Mouse (Mus musculus): ENCODE measurements around the gene Adgrg4. TPM values are rescaled to one million over a fixed set of nuclear protein-coding genes. Genes with fewer than 3 reads are reported as not detected.

Gene Adgrg4
- polyA plus RNA-seq (2015; fragmentation: Nextera tagmentation; extraction: Ambion mirVana) = not detected in 2 replicates

DNA sequence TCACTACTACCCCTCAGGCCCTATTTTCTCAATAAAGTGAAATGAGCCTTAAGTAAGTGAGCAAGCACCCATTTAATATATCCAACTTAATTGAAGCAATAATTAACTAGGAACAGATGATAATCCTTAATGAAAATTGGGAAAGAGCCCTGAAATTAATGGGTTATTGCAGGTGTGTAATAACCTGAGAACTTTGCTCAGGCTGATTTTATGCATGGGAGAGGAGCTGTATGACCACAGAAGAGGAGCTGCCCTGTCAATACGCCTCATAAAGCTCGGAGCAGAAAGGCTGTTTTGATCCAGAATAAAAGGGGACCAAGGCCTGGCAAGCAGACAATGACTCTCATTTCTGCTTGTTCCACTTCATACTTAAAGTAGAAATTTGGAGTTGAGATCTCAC lies at the start of gene Adgrg4:
TSS of gene Adgrg4 (plus strand) at position 301 of the 400 bp plus-strand sequence.
- H3K36me3 ChIP-seq = no peaks in the 10 kb centered on the region
- no peak within 1 kb of the TSS for H3K4me3 ChIP-seq (replicated peaks)
- 82% methylated on average over 2 of the region's 2 CpGs for WGBS
- H3K9ac ChIP-seq = no peak within 1 kb of the TSS
- no peaks in the 10 kb centered on the region for H3K4me1 ChIP-seq
- ATAC-seq (ENCODE audit: insufficient number of reproducible peaks, low FRiP score, low TSS enrichment, low read depth) = no peak
- H3K9me3 ChIP-seq (replicated peaks) = no peaks in the 10 kb centered on the region
- no peak within 1 kb of the TSS for H3K27ac ChIP-seq (replicated peaks)
- H3K4me2 ChIP-seq (replicated peaks) = no peak within 1 kb of the TSS
- H3K27me3 ChIP-seq = no peaks in the 10 kb centered on the region

DNA sequence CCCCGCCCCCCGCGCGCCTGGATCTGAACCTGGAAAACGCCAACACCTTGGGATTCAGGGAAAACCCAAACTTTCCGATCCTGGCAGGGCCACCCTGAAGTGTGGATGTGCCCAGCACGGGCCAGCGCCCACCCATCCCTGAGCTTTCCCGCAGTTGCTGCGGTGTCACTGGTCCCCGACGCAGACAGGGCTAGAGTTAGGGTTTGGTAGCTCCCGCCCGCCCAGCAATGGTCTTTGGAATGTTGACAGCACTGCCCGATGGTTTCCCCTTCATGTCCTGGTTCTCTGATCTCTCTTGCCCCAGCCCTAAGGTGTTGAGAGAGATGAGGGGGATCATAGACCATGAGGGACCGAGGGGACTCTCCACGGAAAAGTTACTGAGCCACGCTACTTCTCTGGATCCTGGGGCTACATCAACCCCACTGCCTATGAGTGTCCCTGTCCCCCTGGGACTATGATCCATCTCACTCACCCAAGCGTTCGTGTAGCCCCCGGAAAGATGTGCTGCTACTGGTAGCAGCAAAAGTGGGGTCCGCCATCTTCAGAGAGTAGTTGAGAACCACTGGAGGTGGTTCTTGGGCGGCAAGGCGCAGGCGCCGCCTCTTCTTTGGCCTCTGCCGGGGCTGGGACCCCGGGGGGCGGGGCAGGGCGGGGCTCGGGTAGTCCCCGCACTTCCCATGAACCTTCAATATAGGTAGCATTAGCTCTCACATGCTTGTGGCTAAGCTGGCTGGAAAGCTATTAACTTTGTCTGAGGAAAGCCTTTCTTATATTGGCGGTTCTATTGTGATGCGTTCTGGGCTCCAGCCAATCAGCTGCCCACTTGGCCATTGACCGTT lies 48.0 kb upstream of the Adgrg4 start, which contains the start of gene Map7d3:
TSS of gene Map7d3 (minus strand) at position 562 of the 839 bp plus-strand sequence.
- peak within 1 kb of the TSS; percentile 58 for H3K4me2 ChIP-seq (replicated peaks)
- WGBS = 24% methylated on average over 35 of the region's 35 CpGs
- no peaks in the 10 kb centered on the region for H3K36me3 ChIP-seq
- peak; percentile 39; the same call in 1 of the 2 replicates for ATAC-seq (ENCODE audit: insufficient number of reproducible peaks, low FRiP score, low TSS enrichment, low read depth)
- no peaks in the 10 kb centered on the region for H3K9me3 ChIP-seq (replicated peaks)
- H3K4me3 ChIP-seq (replicated peaks) = peak within 1 kb of the TSS; percentile 50
- no peak within 1 kb of the TSS for H3K9ac ChIP-seq
- no peaks in the 10 kb centered on the region for H3K27me3 ChIP-seq
- H3K27ac ChIP-seq (replicated peaks) = no peak within 1 kb of the TSS
- H3K4me1 ChIP-seq = no peaks in the 10 kb centered on the region

DNA sequence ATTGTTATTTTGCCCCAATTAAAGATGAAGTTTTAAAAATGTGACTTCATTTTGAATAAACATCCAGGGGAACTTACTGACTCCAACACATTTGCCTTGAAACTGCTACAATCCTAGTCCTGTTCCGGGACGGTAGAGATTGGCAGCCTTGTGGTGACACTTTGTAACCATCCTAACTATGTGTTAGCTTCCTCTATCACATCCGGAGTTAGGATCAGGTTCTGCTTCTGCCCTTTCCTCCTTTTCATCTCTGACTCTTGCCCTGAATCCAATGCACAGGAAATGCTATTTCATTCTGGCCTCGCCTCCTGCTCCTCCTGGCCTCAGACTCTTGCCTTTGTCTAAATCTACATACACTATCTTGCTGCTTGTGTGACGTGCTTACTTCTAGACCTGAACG lies 42.5 kb upstream of the Adgrg4 start:
- H3K4me2 ChIP-seq (replicated peaks) = no peak overlapping the region
- 77% methylated on average over 6 of the region's 6 CpGs for WGBS
- no peaks in the 10 kb centered on the region for H3K4me1 ChIP-seq
- ATAC-seq (ENCODE audit: insufficient number of reproducible peaks, low FRiP score, low TSS enrichment, low read depth) = no peak
- H3K9me3 ChIP-seq (replicated peaks) = no peaks in the 10 kb centered on the region
- H3K36me3 ChIP-seq = no peaks in the 10 kb centered on the region
- H3K27ac ChIP-seq (replicated peaks) = no peak overlapping the region
- H3K4me3 ChIP-seq (replicated peaks) = no peak overlapping the region
- no peaks in the 10 kb centered on the region for H3K27me3 ChIP-seq
- no peak overlapping the region for H3K9ac ChIP-seq

DNA sequence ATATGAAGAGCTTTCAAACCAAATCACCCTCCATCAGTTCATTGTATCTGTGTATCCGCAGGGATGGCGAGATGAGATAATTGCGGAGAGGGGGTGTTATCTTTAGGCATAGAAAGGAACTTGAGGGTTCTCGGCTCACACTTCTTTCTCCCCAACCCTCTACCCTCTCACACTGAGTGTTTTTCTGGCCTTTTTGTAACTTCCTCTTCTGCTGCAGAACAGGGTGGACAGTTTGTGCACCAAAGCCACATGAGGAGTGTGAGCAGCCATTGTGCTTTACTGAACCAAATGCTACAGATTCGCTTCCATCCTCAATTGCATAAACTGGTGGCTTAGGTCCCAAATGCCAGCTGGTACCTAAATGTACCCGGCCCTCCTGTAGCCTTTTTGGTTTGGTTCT lies 34.1 kb upstream of the Adgrg4 start:
- H3K9me3 ChIP-seq (replicated peaks) = no peaks in the 10 kb centered on the region
- H3K4me2 ChIP-seq (replicated peaks) = no peak overlapping the region
- 86% methylated on average over 6 of the region's 6 CpGs for WGBS
- H3K36me3 ChIP-seq = no peaks in the 10 kb centered on the region
- no peaks in the 10 kb centered on the region for H3K27me3 ChIP-seq
- no peak overlapping the region for H3K27ac ChIP-seq (replicated peaks)
- no peak overlapping the region for H3K9ac ChIP-seq
- H3K4me3 ChIP-seq (replicated peaks) = no peak overlapping the region
- ATAC-seq (ENCODE audit: insufficient number of reproducible peaks, low FRiP score, low TSS enrichment, low read depth) = no peak
- no peaks in the 10 kb centered on the region for H3K4me1 ChIP-seq

DNA sequence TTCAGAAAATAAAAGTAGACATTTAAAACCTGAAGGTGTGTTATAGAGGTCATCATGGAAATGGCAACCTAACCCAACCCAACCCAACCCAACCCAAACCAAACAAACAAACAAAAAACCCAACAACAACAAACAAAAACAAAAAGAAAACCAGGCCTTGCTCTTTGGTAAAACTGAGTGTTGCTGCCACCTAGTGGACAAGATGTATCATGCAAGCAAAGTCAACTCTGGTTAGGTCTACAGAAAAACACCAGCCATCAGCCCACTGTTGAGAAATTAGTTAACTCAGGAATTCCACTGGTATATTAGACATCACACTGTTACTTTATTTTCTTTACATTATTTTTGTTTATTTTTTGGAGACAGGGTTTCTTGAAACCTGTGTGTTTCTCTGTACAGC lies 30.6 kb upstream of the Adgrg4 start:
- no peak for ATAC-seq (ENCODE audit: insufficient number of reproducible peaks, low FRiP score, low TSS enrichment, low read depth)
- no peaks in the 10 kb centered on the region for H3K27me3 ChIP-seq

GRCm38 (mm10) chrX:56841255-56841654 lies 28.7 kb upstream of the Adgrg4 start:
- no peak overlapping the region for H3K4me2 ChIP-seq (replicated peaks)
- H3K27ac ChIP-seq (replicated peaks) = no peak overlapping the region
- H3K27me3 ChIP-seq = no peaks in the 10 kb centered on the region
- H3K9me3 ChIP-seq (replicated peaks) = no peaks in the 10 kb centered on the region
- no peak overlapping the region for H3K4me3 ChIP-seq (replicated peaks)
- H3K36me3 ChIP-seq = no peaks in the 10 kb centered on the region
- ATAC-seq (ENCODE audit: insufficient number of reproducible peaks, low FRiP score, low TSS enrichment, low read depth) = no peak
- H3K4me1 ChIP-seq = no peaks in the 10 kb centered on the region
- WGBS = 71% methylated on average over 5 of the region's 5 CpGs
- no peak overlapping the region for H3K9ac ChIP-seq

More for the DNA sequence above, 30.6 kb upstream of the Adgrg4 start:
- no peak overlapping the region for H3K4me3 ChIP-seq (replicated peaks)
- no peaks in the 10 kb centered on the region for H3K36me3 ChIP-seq
- H3K27ac ChIP-seq (replicated peaks) = no peak overlapping the region
- no peak overlapping the region for H3K9ac ChIP-seq
- no peak overlapping the region for H3K4me2 ChIP-seq (replicated peaks)
- no peaks in the 10 kb centered on the region for H3K4me1 ChIP-seq
- no peaks in the 10 kb centered on the region for H3K9me3 ChIP-seq (replicated peaks)

GRCm38 (mm10) chrX:57012891-57013290 lies 142.9 kb downstream of the Adgrg4 start:
- H3K9me3 ChIP-seq (replicated peaks) = no peaks in the 10 kb centered on the region
- H3K36me3 ChIP-seq = no peaks in the 10 kb centered on the region
- no peak overlapping the region for H3K4me2 ChIP-seq (replicated peaks)
- H3K27ac ChIP-seq (replicated peaks) = no peak overlapping the region
- H3K27me3 ChIP-seq = no peaks in the 10 kb centered on the region
- no peak overlapping the region for H3K4me3 ChIP-seq (replicated peaks)
- H3K4me1 ChIP-seq = no peaks in the 10 kb centered on the region
- no peak overlapping the region for H3K9ac ChIP-seq
- ATAC-seq (ENCODE audit: insufficient number of reproducible peaks, low FRiP score, low TSS enrichment, low read depth) = no peak
- WGBS = 80% methylated on average over 2 of the region's 2 CpGs

DNA sequence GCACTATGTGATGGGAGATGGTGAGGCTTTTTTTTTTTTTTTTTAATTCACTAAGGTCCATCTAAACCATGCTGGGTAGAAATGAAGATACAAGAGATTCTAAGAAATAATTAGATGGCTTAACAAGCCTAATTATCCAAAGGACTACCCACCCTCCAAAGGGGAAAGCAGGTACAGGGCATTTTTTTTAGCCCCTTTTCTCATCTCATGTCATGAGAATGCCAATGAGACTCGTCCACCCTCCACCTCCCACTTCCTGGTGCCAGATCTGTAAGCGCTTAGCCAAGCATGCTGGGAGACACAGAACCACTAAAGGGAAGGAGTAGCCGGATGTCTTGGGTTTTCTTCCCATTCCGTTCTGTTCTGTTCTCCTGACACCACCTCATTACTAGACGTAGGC lies 172.8 kb downstream of the Adgrg4 start, which contains the start of gene Brs3:
TSS of gene Brs3 (plus strand) at position 301 of the 400 bp plus-strand sequence.
- no peak within 1 kb of the TSS for H3K9ac ChIP-seq
- no peaks in the 10 kb centered on the region for H3K4me1 ChIP-seq
- no peak within 1 kb of the TSS for H3K4me2 ChIP-seq (replicated peaks)
- no peak within 1 kb of the TSS for H3K27ac ChIP-seq (replicated peaks)
- no peaks in the 10 kb centered on the region; the same call in 1 of the 2 replicates for H3K27me3 ChIP-seq
- H3K9me3 ChIP-seq (replicated peaks) = no peaks in the 10 kb centered on the region
- H3K4me3 ChIP-seq (replicated peaks) = no peak within 1 kb of the TSS
- no peaks in the 10 kb centered on the region for H3K36me3 ChIP-seq
- WGBS = 71% methylated on average over 5 of the region's 5 CpGs
- ATAC-seq (ENCODE audit: insufficient number of reproducible peaks, low FRiP score, low TSS enrichment, low read depth) = no peak

DNA sequence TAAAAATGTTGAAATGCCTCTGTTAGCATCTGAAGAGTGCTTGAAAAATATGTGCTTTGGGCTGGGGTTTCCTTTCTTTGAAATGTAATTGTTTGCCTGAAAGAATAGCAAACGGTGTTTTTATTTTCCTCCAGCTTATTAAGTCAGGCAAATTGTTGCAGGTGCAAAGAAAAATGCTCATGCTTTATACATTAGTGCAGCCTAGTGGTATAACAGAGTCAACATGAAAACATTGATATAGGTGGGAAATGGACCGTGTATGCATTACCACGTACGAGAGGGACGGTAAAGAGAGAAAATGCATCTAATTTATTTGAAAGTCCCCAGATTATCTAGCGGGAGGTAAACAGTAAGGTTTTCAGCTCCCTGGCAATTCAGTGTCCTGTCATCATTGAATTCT lies 173.9 kb downstream of the Adgrg4 start:
- no peak overlapping the region for H3K27ac ChIP-seq (replicated peaks)
- ATAC-seq (ENCODE audit: insufficient number of reproducible peaks, low FRiP score, low TSS enrichment, low read depth) = no peak
- H3K9ac ChIP-seq = no peak overlapping the region
- no peaks in the 10 kb centered on the region for H3K36me3 ChIP-seq
- no peaks in the 10 kb centered on the region for H3K9me3 ChIP-seq (replicated peaks)
- no peaks in the 10 kb centered on the region; the same call in 1 of the 2 replicates for H3K27me3 ChIP-seq
- no peak overlapping the region for H3K4me3 ChIP-seq (replicated peaks)
- H3K4me1 ChIP-seq = no peaks in the 10 kb centered on the region
- H3K4me2 ChIP-seq (replicated peaks) = no peak overlapping the region
- WGBS = 76% methylated on average over 6 of the region's 6 CpGs

Other genes starting within 250 kb of the Adgrg4 start
- 166 and 190 TPM in 2 replicates for gene Fhl1, start 138.4 kb upstream of the Adgrg4 start, polyA plus RNA-seq (2015; fragmentation: Nextera tagmentation; extraction: Ambion mirVana)
- gene Map7d3, start 47.8 kb upstream of the Adgrg4 start, polyA plus RNA-seq (2015; fragmentation: Nextera tagmentation; extraction: Ambion mirVana) = 3.3 and 3.8 TPM in 2 replicates
- not detected in 2 replicates for gene Brs3, start 172.9 kb downstream of the Adgrg4 start, polyA plus RNA-seq (2015; fragmentation: Nextera tagmentation; extraction: Ambion mirVana)
- gene Htatsf1, start 183.4 kb downstream of the Adgrg4 start, polyA plus RNA-seq (2015; fragmentation: Nextera tagmentation; extraction: Ambion mirVana) = 80.0 and 81.9 TPM in 2 replicates
- 0.22 and 0.35 TPM in 2 replicates for gene Vgll1, start 217.9 kb downstream of the Adgrg4 start, polyA plus RNA-seq (2015; fragmentation: Nextera tagmentation; extraction: Ambion mirVana)

Measured in embryonic facial prominence, embryonic 15.5 days (tissue).